Mouse (Mus musculus) cerebellum, postnatal 10 days (tissue): ENCODE data around the gene Gm49342.
A peak's percentile ranks its signal among the peaks of the same experiment; 100 is the strongest.
"Not testable (repeated sequence)": the region's sequence is repeated elsewhere in the genome, so short reads cannot be mapped to it uniquely, and the experiment has no call there.

Experiments
- DNase-seq, 2 experiments: peaks; one replicate each; pipeline ENCODE4 v3.0.0; 2021; ENCODE audit warnings: mixed read lengths in 2 of 2

The Gm49342 gene

GRCm38 (mm10) chr14:50943932-50944667 is at the start of gene Gm49342:
Gm49342 (plus strand) TSS chr14:50944517.
- DNase-seq, result peak; percentile 95

DNA sequence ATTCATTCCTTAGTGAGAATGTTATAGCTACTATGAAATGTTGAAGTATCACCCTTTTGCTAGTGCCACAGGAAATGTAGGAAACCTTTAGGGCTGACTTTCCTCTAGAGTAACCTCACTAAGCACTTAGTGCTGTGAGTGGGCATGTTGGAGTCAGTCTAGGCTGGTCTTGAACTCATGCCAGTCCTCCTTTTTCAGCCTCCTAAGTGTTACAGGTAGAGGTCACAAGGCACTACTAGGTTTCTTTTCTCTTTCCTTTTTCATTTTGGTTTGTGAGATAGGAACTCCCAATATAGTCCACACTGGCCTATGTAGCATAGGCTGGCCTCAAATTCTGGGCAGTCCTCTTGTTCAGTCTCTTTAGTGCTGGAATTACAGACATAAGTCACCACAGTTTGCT is 48.9 kb upstream of the Gm49342 start:
- DNase-seq, result peak in 1 of 2 experiments; percentile 42

- peak; percentile 65 to 70 for DNase-seq
These were observed 48.2 kb upstream of the Gm49342 start for GRCm38 (mm10) chr14:50895985-50896746.

DNA sequence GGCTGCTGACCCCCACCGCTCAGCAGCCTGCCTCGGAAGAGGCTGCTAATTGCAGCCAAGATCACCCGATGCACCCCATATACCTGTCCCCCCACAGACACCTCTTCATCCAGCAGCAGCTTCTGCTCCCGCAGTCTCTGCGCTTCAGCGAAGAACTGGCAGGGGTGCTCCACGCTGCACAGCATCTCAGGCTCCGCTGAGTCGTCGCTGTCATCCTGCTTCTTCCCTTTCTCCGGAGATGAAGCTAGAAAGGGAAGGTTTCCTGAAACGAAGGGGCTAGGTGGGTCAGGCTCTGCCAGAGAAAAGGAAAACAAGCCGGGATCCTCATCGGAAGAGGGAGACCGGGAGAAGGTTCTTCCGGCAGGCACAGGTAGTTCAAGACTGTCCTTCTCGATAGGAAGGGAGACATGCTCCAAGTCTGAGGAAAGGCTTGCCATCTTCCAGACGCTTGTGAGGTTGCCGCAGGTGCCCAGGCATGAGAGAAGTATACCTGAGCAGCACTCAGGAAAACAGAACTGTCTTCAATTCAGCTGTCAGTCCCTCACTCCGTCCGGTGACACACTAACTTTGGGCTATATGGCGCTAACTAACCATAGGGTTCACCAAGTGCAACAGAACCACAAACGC is 47.5 kb upstream of the Gm49342 start:
- peak; percentile 56 to 69 for DNase-seq

- peak; percentile 35 to 45 for DNase-seq
These were observed 46.9 kb upstream of the Gm49342 start, which contains the start of gene Klhl33 for GRCm38 (mm10) chr14:50897374-50897765. Klhl33 (minus strand) TSS chr14:50897507.

GRCm38 (mm10) chr14:50897992-50898391 is 46.3 kb upstream of the Gm49342 start:
- not testable (repeated sequence) for DNase-seq

- peak; percentile 77 for DNase-seq
These were observed 40.1 kb upstream of the Gm49342 start for GRCm38 (mm10) chr14:50903973-50904827.

- no peak for DNase-seq
These were observed 39.5 kb upstream of the Gm49342 start for GRCm38 (mm10) chr14:50904828-50905129.

- not testable (repeated sequence) for DNase-seq
These were observed 39.0 kb upstream of the Gm49342 start for GRCm38 (mm10) chr14:50905327-50905726.

DNA sequence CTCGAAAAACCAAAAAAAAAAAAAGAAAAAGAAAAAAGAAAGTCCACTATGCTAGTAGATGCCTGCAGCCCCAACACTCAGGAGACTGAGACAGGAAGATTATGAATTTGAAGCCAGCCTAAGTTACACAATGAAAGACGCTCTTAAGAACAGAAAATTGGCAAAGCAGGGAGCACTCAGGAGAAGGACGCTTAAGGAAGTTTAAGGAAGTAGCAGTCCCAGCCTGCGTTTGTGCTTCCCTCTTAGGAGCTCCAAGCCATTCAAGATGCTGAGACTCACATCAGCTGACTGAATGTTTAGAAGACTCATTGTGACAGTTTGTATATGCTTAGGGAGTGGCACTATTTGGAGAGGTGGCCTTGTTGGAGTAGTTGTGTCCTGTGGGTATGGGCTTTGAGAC is 36.2 kb upstream of the Gm49342 start:
- DNase-seq, result no peak

DNA sequence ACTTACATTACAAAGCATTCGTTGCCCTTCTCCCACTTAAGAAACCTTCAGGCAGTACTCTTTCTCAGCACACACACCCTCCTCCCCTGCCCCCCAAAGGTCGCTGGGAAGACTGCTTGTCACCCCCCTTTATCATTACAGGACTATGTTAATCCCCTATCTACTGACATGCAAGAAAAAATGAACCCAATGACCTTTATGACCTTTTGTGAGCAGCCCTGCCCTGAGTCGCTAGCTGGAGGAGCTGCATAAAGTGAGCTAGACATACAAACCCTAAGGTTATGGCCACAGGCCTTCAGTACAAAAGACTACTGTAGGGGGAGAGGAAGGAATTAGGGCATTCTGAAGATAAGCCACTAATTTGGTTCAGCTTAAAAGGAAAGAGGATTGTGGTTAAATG is 33.0 kb upstream of the Gm49342 start:
- no peak for DNase-seq

DNA sequence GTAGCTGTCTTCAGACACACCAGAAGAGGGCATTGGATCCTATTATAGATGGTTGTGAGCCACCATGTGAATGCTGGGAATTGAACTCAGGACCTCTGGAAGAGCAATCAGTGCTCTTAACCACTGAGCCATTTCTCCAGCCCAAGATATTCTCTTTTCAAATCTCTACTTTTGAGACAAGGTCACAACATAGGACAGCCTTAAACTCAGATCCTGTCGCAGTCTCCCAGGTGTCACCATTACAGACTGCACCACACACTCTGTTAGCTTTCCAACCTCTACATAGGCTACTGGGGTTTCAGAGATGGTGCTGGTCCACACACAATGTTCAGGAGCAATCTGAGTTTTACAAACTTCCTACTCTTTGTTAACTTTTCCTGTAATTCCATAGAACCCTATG is 20.9 kb upstream of the Gm49342 start:
- DNase-seq, result not testable (repeated sequence)

- DNase-seq, result peak; percentile 98 to 99
These were observed 19.8 kb upstream of the Gm49342 start, which contains the start of the genes Osgep and Apex1 for GRCm38 (mm10) chr14:50924281-50925064. Osgep (minus strand) TSS chr14:50924893. Apex1 (plus strand) TSS chr14:50924968.

DNA sequence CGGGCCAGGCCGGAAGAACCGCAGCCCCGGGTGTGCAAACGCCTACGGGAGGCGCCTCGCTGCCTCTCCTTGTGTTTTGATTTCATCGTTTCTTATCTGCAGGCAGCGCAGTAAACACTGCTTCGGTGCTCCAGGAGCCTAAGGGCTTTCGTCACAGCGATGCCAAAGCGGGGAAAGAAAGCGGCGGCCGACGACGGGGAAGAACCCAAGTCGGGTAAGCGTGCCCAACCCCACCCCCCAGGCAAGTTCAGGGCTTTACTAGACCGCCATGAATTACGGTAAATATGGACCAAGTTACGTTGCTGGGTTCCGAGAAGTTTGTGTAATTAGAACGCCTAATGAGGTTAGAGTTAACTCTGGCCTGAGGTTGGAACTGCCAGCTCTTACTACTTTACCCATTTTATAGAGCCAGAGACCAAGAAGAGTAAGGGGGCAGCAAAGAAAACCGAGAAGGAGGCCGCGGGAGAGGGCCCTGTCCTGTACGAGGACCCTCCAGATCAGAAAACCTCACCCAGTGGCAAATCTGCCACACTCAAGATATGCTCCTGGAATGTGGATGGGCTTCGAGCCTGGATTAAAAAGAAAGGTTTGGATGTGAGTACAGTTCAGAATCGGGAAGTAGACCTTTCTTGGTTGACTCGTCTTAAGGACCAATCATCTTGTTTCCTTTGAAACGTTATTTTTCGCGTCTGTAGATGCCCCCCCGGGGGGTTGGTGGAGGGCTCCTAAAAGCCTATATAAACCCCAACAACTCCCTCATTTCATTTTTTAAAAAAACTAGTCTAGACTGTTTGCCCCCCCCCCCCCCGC is 19.0 kb upstream of the Gm49342 start:
- DNase-seq, result peak in 1 of 2 experiments; percentile 31

- no peak for DNase-seq
These were observed 17.0 kb upstream of the Gm49342 start for GRCm38 (mm10) chr14:50927366-50927765.

- no peak for DNase-seq
These were observed 14.4 kb upstream of the Gm49342 start for GRCm38 (mm10) chr14:50929951-50930350.

GRCm38 (mm10) chr14:50930377-50930753 is 14.0 kb upstream of the Gm49342 start:
- DNase-seq, result peak; percentile 78 to 84

DNA sequence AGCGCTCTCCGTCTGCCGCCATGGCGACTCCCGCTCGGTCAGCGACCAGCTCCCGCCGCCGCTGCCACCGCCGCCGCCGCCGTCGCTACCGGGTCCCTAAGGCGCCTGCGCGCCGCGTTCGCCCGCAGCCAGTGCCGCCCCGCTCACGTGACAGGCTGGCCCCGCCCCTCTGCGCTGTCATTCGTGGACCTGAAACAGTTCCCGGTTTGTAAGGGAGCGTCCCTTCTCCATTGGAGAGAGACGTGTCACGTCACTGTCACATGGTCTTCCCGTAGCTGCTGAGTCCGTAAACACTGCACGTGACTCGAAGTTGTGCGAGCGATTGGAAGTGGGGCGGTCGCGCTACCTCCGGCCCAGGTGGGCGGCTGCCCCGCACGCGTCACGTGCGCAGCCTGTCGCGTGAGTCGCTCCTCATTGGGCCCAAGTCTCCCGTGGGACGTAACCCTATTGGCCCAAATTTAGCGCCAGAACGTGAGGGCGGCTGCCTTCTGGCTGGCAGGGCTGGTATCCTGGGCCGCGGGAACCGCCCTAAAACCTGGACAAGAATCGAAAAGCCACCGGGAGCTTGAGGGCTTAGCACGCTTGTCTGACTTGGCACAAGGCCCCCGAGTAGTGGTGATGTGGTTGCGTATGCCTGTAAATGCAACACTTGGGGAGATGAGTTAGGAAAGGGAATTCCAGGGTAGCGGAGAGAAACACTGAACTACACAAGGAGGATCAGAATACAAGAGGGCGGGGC is 13.4 kb upstream of the Gm49342 start, which contains the start of the genes Pip4p1 and Pnp:
Pip4p1 (minus strand) TSS at position 103 of the 739 bp plus-strand sequence.
Pnp (plus strand) TSS at position 329 of the 739 bp plus-strand sequence.
- DNase-seq, result peak; percentile 99 to 100

- DNase-seq, result no peak
These were observed 12.8 kb upstream of the Gm49342 start for GRCm38 (mm10) chr14:50931493-50932020.

DNA sequence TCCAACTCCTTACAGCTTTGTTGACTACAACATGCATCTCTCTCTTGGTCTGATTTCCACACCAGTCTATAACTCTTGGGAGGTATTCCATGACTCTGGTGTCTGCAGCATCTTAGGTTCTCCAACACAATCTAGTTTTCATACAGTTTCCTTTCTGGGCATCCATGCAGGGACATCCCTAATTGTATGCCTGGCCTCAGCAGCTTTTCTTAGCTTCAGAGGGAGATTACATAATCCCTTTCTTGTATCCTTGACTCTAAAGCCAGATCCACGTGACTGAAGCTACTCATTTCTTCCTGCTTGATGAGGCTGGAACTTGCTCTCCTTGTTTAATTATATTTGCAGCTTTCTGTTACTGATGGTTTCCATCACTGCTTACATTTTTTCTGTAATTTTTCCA is 7.7 kb upstream of the Gm49342 start:
- DNase-seq, result no peak
